Mouse (Mus musculus) forebrain, embryonic 15.5 days (tissue): Measurements from ENCODE around the gene Zfp65. TPM values are rescaled to one million over a fixed set of nuclear protein-coding genes. Genes with fewer than 3 reads are reported as not detected.
"Not testable (repeated sequence)": the region's sequence is repeated elsewhere in the genome, so short reads cannot be mapped to it uniquely, and the experiment has no call there.

Source experiments
- ATAC-seq: fragments of 200-750 bp; cut with Nextera tagmentation; replicated peaks from 2 replicates; pipeline ENCODE4 v1.8.0; 2017; ENCODE audit warnings: mild to moderate bottlenecking, moderate TSS enrichment, moderate library complexity
- H3K27ac ChIP-seq: fragments of 300-500 bp; sonication (generic); replicated peaks from 2 replicates; pipeline ENCODE4 v1.5.1; 2015; ENCODE audit warnings: mild to moderate bottlenecking, inconsistent platforms
- H3K27me3 ChIP-seq: fragments of 300-500 bp; sonication (generic); 2 replicates; pipeline ENCODE4 v1.6.1; 2015; ENCODE audit warnings: inconsistent platforms
- H3K36me3 ChIP-seq: fragments of 300-500 bp; sonication (generic); 2 replicates; pipeline ENCODE4 v1.6.1; 2015; ENCODE audit warnings: mild to moderate bottlenecking, inconsistent platforms
- H3K4me1 ChIP-seq: fragments of 300-500 bp; sonication (generic); 2 replicates; pipeline ENCODE4 v1.6.1; 2015; ENCODE audit warnings: inconsistent platforms
- H3K4me2 ChIP-seq: fragments of 300-500 bp; sonication (generic); replicated peaks from 2 replicates; pipeline ENCODE4 v1.6.1; 2015; ENCODE audit warnings: mild to moderate bottlenecking, inconsistent platforms
- H3K4me3 ChIP-seq: fragments of 300-500 bp; sonication (generic); 2 replicates; pipeline ENCODE4 v1.5.1; 2015; ENCODE audit warnings: mild to moderate bottlenecking, inconsistent platforms
- H3K9ac ChIP-seq: fragments of 300-500 bp; sonication (generic); replicated peaks from 2 replicates; pipeline ENCODE4 v1.6.1; 2015; ENCODE audit warnings: mild to moderate bottlenecking, inconsistent platforms
- H3K9me3 ChIP-seq: fragments of 300-500 bp; sonication (generic); 2 replicates; pipeline ENCODE4 v1.6.1; 2016; ENCODE audit warnings: inconsistent platforms
- WGBS: fragments of 180-500 bp; shearing (Covaris S2); methylation state at CpG from one replicate; pipeline ENCODE4 v1.1.7; 2015; ENCODE audit warnings: mixed read lengths; 5-methylcytosine and 5-hydroxymethylcytosine counted together
- polyA plus RNA-seq: library from polyadenylated mRNA; unstranded; fragments of >200 nt; fragmentation: Nextera tagmentation; extraction: Ambion mirVana; gene quantifications from 2 replicates; pipeline ENCODE4 v1.2.1, GENCODE M21; 2015

The Zfp65 gene
- 11.9 and 13.2 TPM in 2 replicates for polyA plus RNA-seq

- H3K9me3 ChIP-seq: 0 out of 2 replicates have a peak, but pooled peaks cover 4% of the 10 kb centered on the region
- H3K4me1 ChIP-seq: peaks cover 20% of the 10 kb centered on the region
- WGBS: 3% methylated on average over 19 of the region's 21 CpGs
- peak within 1 kb of the TSS; percentile 61 for H3K4me3 ChIP-seq
- H3K9ac ChIP-seq: peak within 1 kb of the TSS; percentile 68
- peak; percentile 90 for ATAC-seq
- peak within 1 kb of the TSS; percentile 71 for H3K4me2 ChIP-seq
- H3K27ac ChIP-seq: peak within 1 kb of the TSS; percentile 14; the same call in 1 of the 2 replicates
- no peaks in the 10 kb centered on the region for H3K27me3 ChIP-seq
- no peaks in the 10 kb centered on the region for H3K36me3 ChIP-seq
These were observed at the start of gene Zfp65 for GRCm38 (mm10) chr13:67728641-67729318. Zfp65 (minus strand) TSS chr13:67729173.

- Histone ChIP-seq H3K4me1 (no peaks in the 10 kb centered on the region), H3K9me3 (no peaks in the 10 kb centered on the region), H3K27ac (no peak overlapping the region), H3K9ac (no peak overlapping the region), H3K36me3 (no peaks in the 10 kb centered on the region), H3K4me2 (no peak overlapping the region), H3K27me3 (no peaks in the 10 kb centered on the region), H3K4me3 (no peak overlapping the region)
- no peak for ATAC-seq
- WGBS: 84% methylated on average over 2 of the region's 2 CpGs
These were observed 34.2 kb upstream of the Zfp65 start for GRCm38 (mm10) chr13:67763031-67763768.

GRCm38 (mm10) chr13:67759966-67760365, 31.0 kb upstream of the Zfp65 start:
- Histone ChIP-seq H3K4me1 (peaks cover 4% of the 10 kb centered on the region), H3K4me2 (no peak overlapping the region), H3K36me3 (no peaks in the 10 kb centered on the region), H3K27ac (no peak overlapping the region), H3K27me3 (no peaks in the 10 kb centered on the region), H3K9me3 (no peaks in the 10 kb centered on the region), H3K9ac (no peak overlapping the region), H3K4me3 (no peak overlapping the region)
- no peak for ATAC-seq
- WGBS: 81% methylated on average over 1 of the region's 1 CpGs

- Histone ChIP-seq H3K4me3 (peak overlapping the region; percentile 72), H3K27me3 (no peaks in the 10 kb centered on the region), H3K36me3 (peaks cover 6% of the 10 kb centered on the region), H3K9ac (0 out of 2 replicates have a peak overlapping the region, but pooled peaks have one; percentile 77), H3K4me2 (no peak overlapping the region), H3K27ac (no peak overlapping the region), H3K4me1 (peaks cover 8% of the 10 kb centered on the region), H3K9me3 (no peaks in the 10 kb centered on the region)
- no peak for ATAC-seq
- 74% methylated on average over 6 of the region's 6 CpGs for WGBS
These were observed 26.8 kb upstream of the Zfp65 start for GRCm38 (mm10) chr13:67755761-67756160.

- H3K27ac ChIP-seq: peak within 1 kb of the TSS; percentile 62
- ATAC-seq: peak; percentile 96
- 7% methylated on average over 24 of the region's 24 CpGs for WGBS
These were observed 25.6 kb upstream of the Zfp65 start, which contains the start of gene Zfp85 for GRCm38 (mm10) chr13:67754333-67755306. Zfp85 (minus strand) TSS chr13:67755228.

GRCm38 (mm10) chr13:67743896-67744295, 14.9 kb upstream of the Zfp65 start:
- H3K4me3 ChIP-seq: no peak overlapping the region
- 92% methylated on average over 9 of the region's 9 CpGs for WGBS
- no peak overlapping the region for H3K27ac ChIP-seq
- H3K9me3 ChIP-seq: 0 out of 2 replicates have a peak, but pooled peaks cover 8% of the 10 kb centered on the region
- H3K27me3 ChIP-seq: no peaks in the 10 kb centered on the region
- no peak overlapping the region for H3K4me2 ChIP-seq
- H3K4me1 ChIP-seq: no peaks in the 10 kb centered on the region
- ATAC-seq: no peak
- no peak overlapping the region for H3K9ac ChIP-seq
- H3K36me3 ChIP-seq: peaks cover 17% of the 10 kb centered on the region

More at GRCm38 (mm10) chr13:67754333-67755306, 25.6 kb upstream of the Zfp65 start, which contains the start of gene Zfp85:
- Histone ChIP-seq H3K4me1 (peaks cover 8% of the 10 kb centered on the region), H3K4me2 (peak within 1 kb of the TSS; percentile 61), H3K36me3 (peaks cover 8% of the 10 kb centered on the region), H3K9ac (peak within 1 kb of the TSS; percentile 77), H3K4me3 (peak within 1 kb of the TSS; percentile 72), H3K9me3 (no peaks in the 10 kb centered on the region), H3K27me3 (no peaks in the 10 kb centered on the region)

GRCm38 (mm10) chr13:67742941-67743340, 14.0 kb upstream of the Zfp65 start:
- no peaks in the 10 kb centered on the region for H3K27me3 ChIP-seq
- no peak overlapping the region for H3K4me3 ChIP-seq
- no peak for ATAC-seq
- H3K4me2 ChIP-seq: no peak overlapping the region
- H3K9me3 ChIP-seq: 0 out of 2 replicates have a peak, but pooled peaks cover 2% of the 10 kb centered on the region
- 91% methylated on average over 3 of the region's 3 CpGs for WGBS
- no peak overlapping the region for H3K27ac ChIP-seq
- peaks cover 7% of the 10 kb centered on the region for H3K36me3 ChIP-seq
- no peaks in the 10 kb centered on the region for H3K4me1 ChIP-seq
- H3K9ac ChIP-seq: no peak overlapping the region

GRCm38 (mm10) chr13:67734391-67734790, 5.4 kb upstream of the Zfp65 start:
- H3K27me3 ChIP-seq, H3K4me3 ChIP-seq, H3K9me3 ChIP-seq, H3K36me3 ChIP-seq, H3K9ac ChIP-seq, ATAC-seq, H3K27ac ChIP-seq, H3K4me2 ChIP-seq, H3K4me1 ChIP-seq: not testable (repeated sequence)
- 92% methylated on average over 9 of the region's 9 CpGs for WGBS

GRCm38 (mm10) chr13:67729441-67729840, 468 bp upstream of the Zfp65 start:
- not testable (repeated sequence) for H3K36me3 ChIP-seq, H3K27me3 ChIP-seq, H3K9me3 ChIP-seq
- Histone ChIP-seq H3K4me1 (peaks cover 20% of the 10 kb centered on the region), H3K27ac (peak overlapping the region; percentile 14; the same call in 1 of the 2 replicates), H3K4me3 (peak overlapping the region; percentile 61), H3K4me2 (peak overlapping the region; percentile 71), H3K9ac (peak overlapping the region; percentile 68)
- 38% methylated on average over 4 of the region's 4 CpGs for WGBS
- peak; percentile 69 for ATAC-seq

GRCm38 (mm10) chr13:67728106-67728505, 867 bp downstream of the Zfp65 start:
- H3K9ac ChIP-seq: peak overlapping the region; percentile 68; the same call in 1 of the 2 replicates
- 69% methylated on average over 1 of the region's 1 CpGs for WGBS

GRCm38 (mm10) chr13:67725331-67725730, 3.6 kb downstream of the Zfp65 start:
- H3K27me3 ChIP-seq, H3K36me3 ChIP-seq, H3K9me3 ChIP-seq, H3K4me3 ChIP-seq, H3K4me2 ChIP-seq, H3K27ac ChIP-seq, H3K9ac ChIP-seq, ATAC-seq: not testable (repeated sequence)
- peaks cover 29% of the 10 kb centered on the region for H3K4me1 ChIP-seq
- 65% methylated on average over 2 of the region's 2 CpGs for WGBS

More at GRCm38 (mm10) chr13:67728106-67728505, 867 bp downstream of the Zfp65 start:
- Histone ChIP-seq H3K4me3 (peak overlapping the region; percentile 61), H3K4me2 (peak overlapping the region; percentile 71), H3K27ac (no peak overlapping the region), H3K27me3 (no peaks in the 10 kb centered on the region), H3K9me3 (0 out of 2 replicates have a peak, but pooled peaks cover 2% of the 10 kb centered on the region), H3K4me1 (peaks cover 26% of the 10 kb centered on the region), H3K36me3 (no peaks in the 10 kb centered on the region)
- no peak for ATAC-seq
